Mouse (Mus musculus): ENCODE results near the gene Abcb10. TPM values are rescaled to one million over a fixed set of nuclear protein-coding genes. Genes with fewer than 3 reads are reported as not detected.

Gene Abcb10
- polyA plus RNA-seq, 1 experiment from 2014 or later = 16.0 TPM

DNA sequence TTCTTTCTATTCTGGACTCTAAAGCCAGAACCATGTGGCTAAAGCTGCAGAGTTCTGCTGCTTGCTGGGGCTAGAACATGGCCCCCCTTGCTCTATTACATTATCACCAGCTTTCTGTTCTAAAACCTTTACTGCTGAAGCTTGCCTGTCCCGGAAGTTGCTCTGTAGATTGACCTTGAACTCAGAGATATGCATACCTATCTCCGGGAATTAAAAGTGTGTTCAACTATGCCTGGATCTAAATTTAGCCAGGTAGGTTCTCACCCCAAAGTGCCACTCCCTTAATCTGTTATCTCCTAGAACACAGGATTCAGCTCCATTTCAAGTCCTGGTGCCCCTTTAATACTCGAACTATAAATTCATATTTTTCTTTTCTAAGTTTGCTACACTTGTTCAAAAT lies 28.7 kb upstream of the Abcb10 start:
- Histone ChIP-seq H3K27ac (ENCODE audit: low read length) (no peak overlapping the region), H3K36me3 (ENCODE audit: insufficient read depth, low read length) (peaks cover 31% of the 10 kb centered on the region), H3K4me1 (ENCODE audit: insufficient read depth, low read length) (no peaks in the 10 kb centered on the region), H3K27me3 (ENCODE audit: insufficient read depth, low read length) (no peaks in the 10 kb centered on the region), H3K4me3 (ENCODE audit: low read length) (no peak overlapping the region), H3K4me2 (replicated peaks; ENCODE audit: low read depth, low read length) (no peak overlapping the region), H3K9ac (replicated peaks; ENCODE audit: low read length) (no peak overlapping the region), H3K9me3 (ENCODE audit: low read length) (no peaks in the 10 kb centered on the region)
- WGBS = 82% methylated on average over 3 of the region's 3 CpGs
- ATAC-seq (ENCODE audit: low FRiP score, low TSS enrichment) = no peak

DNA sequence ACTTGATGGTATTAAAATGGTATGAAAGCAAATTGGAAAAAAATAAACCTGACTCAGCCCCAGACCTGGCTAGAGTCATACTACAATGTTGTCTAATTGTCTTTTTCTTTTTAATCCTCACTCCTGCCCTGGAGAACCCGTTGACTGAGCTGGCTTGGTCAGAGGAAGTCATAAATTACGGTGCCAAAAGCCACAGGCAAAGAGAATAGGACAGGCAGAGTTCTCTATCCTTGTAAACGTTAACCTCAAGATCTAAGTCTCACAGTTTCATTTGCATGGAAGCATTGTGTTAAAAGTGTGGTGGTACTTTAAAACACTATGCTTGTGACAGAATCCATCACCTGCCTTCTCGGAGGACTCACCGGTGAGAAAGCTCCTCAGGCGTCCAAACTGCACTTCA lies 24.9 kb upstream of the Abcb10 start:
- Histone ChIP-seq H3K27me3 (ENCODE audit: insufficient read depth, low read length) (no peaks in the 10 kb centered on the region), H3K9ac (replicated peaks; ENCODE audit: low read length) (no peak overlapping the region), H3K4me3 (ENCODE audit: low read length) (no peak overlapping the region), H3K36me3 (ENCODE audit: insufficient read depth, low read length) (peaks cover 51% of the 10 kb centered on the region), H3K4me1 (ENCODE audit: insufficient read depth, low read length) (no peaks in the 10 kb centered on the region), H3K9me3 (ENCODE audit: low read length) (no peaks in the 10 kb centered on the region), H3K27ac (ENCODE audit: low read length) (no peak overlapping the region), H3K4me2 (replicated peaks; ENCODE audit: low read depth, low read length) (no peak overlapping the region)
- ATAC-seq (ENCODE audit: low FRiP score, low TSS enrichment) = no peak
- WGBS = 48% methylated on average over 6 of the region's 6 CpGs

GRCm38 (mm10) chr8:124002546-124003108 lies 19.7 kb upstream of the Abcb10 start:
- H3K9me3 ChIP-seq (ENCODE audit: low read length) = no peaks in the 10 kb centered on the region
- no peak overlapping the region for H3K9ac ChIP-seq (replicated peaks; ENCODE audit: low read length)
- H3K4me3 ChIP-seq (ENCODE audit: low read length) = no peak overlapping the region
- H3K4me1 ChIP-seq (ENCODE audit: insufficient read depth, low read length) = no peaks in the 10 kb centered on the region
- WGBS = 77% methylated on average over 10 of the region's 10 CpGs
- no peak overlapping the region for H3K4me2 ChIP-seq (replicated peaks; ENCODE audit: low read depth, low read length)
- ATAC-seq (ENCODE audit: low FRiP score, low TSS enrichment) = no peak
- H3K27me3 ChIP-seq (ENCODE audit: insufficient read depth, low read length) = no peaks in the 10 kb centered on the region
- H3K36me3 ChIP-seq (ENCODE audit: insufficient read depth, low read length) = peaks cover 50% of the 10 kb centered on the region
- H3K27ac ChIP-seq (ENCODE audit: low read length) = no peak overlapping the region

DNA sequence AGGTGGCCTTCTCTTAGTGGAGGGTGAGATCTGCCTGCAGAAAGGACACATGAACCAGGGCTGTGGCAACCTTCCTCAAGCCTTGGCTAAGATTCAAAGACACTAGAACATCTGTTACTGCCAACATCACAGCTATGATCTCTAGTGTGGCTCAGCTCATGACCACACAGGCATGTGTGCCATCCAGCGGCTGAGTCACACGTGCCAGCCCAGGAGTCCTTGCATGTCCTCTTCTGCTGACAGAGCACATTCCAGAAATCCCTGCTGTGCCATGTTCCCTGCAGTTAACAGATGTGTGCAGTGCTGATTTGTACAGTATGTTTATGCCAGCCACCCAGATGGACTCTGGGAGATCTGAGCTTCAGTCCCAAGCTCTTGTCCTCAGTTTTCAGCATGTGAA lies 16.6 kb upstream of the Abcb10 start:
- Histone ChIP-seq H3K9me3 (ENCODE audit: low read length) (no peaks in the 10 kb centered on the region), H3K36me3 (ENCODE audit: insufficient read depth, low read length) (peaks cover 32% of the 10 kb centered on the region), H3K27ac (ENCODE audit: low read length) (no peak overlapping the region), H3K4me1 (ENCODE audit: insufficient read depth, low read length) (no peaks in the 10 kb centered on the region), H3K4me2 (replicated peaks; ENCODE audit: low read depth, low read length) (no peak overlapping the region), H3K27me3 (ENCODE audit: insufficient read depth, low read length) (no peaks in the 10 kb centered on the region), H3K9ac (replicated peaks; ENCODE audit: low read length) (no peak overlapping the region), H3K4me3 (ENCODE audit: low read length) (no peak overlapping the region)
- ATAC-seq (ENCODE audit: low FRiP score, low TSS enrichment) = no peak
- 79% methylated on average over 2 of the region's 2 CpGs for WGBS

DNA sequence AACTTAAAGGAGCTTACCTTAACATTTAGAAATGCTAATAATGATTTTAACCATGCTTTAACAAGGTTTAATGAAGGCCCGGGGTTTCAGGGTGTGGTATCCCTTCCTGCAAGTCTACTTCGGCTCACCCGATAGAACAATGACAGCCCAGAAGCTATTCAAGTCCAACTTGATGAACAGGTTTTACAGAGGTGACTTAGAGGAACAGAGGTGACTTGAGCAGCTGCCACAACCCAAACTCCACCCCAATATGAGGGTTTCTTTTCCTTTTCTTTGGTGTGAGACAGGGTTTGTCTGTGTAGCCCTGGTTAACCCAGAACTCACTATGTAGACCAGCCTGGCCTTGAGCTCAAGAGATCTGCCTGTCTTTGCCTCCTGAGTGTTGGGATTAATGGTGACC lies 11.1 kb upstream of the Abcb10 start:
- 78% methylated on average over 3 of the region's 3 CpGs for WGBS
- Histone ChIP-seq H3K27ac (ENCODE audit: low read length) (peak overlapping the region; percentile 40; the same call in 1 of the 2 replicates), H3K4me1 (ENCODE audit: insufficient read depth, low read length) (no peaks in the 10 kb centered on the region), H3K36me3 (ENCODE audit: insufficient read depth, low read length) (peaks cover 11% of the 10 kb centered on the region), H3K9ac (replicated peaks; ENCODE audit: low read length) (no peak overlapping the region), H3K9me3 (ENCODE audit: low read length) (no peaks in the 10 kb centered on the region), H3K4me3 (ENCODE audit: low read length) (no peak overlapping the region), H3K4me2 (replicated peaks; ENCODE audit: low read depth, low read length) (no peak overlapping the region), H3K27me3 (ENCODE audit: insufficient read depth, low read length) (no peaks in the 10 kb centered on the region)
- no peak for ATAC-seq (ENCODE audit: low FRiP score, low TSS enrichment)

GRCm38 (mm10) chr8:123993597-123993996 lies 10.7 kb upstream of the Abcb10 start:
- H3K9me3 ChIP-seq (ENCODE audit: low read length) = no peaks in the 10 kb centered on the region
- ATAC-seq (ENCODE audit: low FRiP score, low TSS enrichment) = no peak
- no peak overlapping the region for H3K4me3 ChIP-seq (ENCODE audit: low read length)
- H3K27ac ChIP-seq (ENCODE audit: low read length) = peak overlapping the region; percentile 40; the same call in 1 of the 2 replicates
- no peak overlapping the region for H3K9ac ChIP-seq (replicated peaks; ENCODE audit: low read length)
- H3K27me3 ChIP-seq (ENCODE audit: insufficient read depth, low read length) = no peaks in the 10 kb centered on the region
- H3K4me2 ChIP-seq (replicated peaks; ENCODE audit: low read depth, low read length) = no peak overlapping the region
- no peaks in the 10 kb centered on the region for H3K4me1 ChIP-seq (ENCODE audit: insufficient read depth, low read length)
- 87% methylated on average over 5 of the region's 5 CpGs for WGBS
- H3K36me3 ChIP-seq (ENCODE audit: insufficient read depth, low read length) = peaks cover 8% of the 10 kb centered on the region

DNA sequence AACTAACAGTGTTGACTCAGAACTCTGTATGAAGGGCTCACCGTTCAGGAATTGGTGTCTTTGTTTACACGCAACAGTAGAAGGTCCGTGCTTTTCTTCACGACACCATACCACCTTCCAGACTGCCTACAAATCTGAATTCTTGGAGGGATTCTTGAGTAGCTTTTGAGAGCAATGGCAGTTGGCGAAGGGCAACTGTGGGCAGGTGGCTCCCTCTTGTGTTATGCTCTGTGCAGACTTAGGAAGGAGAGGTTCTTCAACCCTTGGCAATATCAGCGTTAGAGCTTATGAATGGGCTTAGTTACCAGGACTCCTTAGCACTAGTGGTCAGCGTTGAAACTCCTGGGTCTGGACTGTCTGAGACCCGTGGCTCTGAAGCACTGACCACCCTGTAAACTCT lies 9.7 kb upstream of the Abcb10 start:
- Histone ChIP-seq H3K27ac (ENCODE audit: low read length) (no peak overlapping the region), H3K9ac (replicated peaks; ENCODE audit: low read length) (no peak overlapping the region), H3K9me3 (ENCODE audit: low read length) (no peaks in the 10 kb centered on the region), H3K36me3 (ENCODE audit: insufficient read depth, low read length) (peaks cover 8% of the 10 kb centered on the region), H3K4me2 (replicated peaks; ENCODE audit: low read depth, low read length) (no peak overlapping the region), H3K4me1 (ENCODE audit: insufficient read depth, low read length) (no peaks in the 10 kb centered on the region), H3K4me3 (ENCODE audit: low read length) (no peak overlapping the region), H3K27me3 (ENCODE audit: insufficient read depth, low read length) (no peaks in the 10 kb centered on the region)
- ATAC-seq (ENCODE audit: low FRiP score, low TSS enrichment) = no peak
- WGBS = 90% methylated on average over 8 of the region's 8 CpGs

DNA sequence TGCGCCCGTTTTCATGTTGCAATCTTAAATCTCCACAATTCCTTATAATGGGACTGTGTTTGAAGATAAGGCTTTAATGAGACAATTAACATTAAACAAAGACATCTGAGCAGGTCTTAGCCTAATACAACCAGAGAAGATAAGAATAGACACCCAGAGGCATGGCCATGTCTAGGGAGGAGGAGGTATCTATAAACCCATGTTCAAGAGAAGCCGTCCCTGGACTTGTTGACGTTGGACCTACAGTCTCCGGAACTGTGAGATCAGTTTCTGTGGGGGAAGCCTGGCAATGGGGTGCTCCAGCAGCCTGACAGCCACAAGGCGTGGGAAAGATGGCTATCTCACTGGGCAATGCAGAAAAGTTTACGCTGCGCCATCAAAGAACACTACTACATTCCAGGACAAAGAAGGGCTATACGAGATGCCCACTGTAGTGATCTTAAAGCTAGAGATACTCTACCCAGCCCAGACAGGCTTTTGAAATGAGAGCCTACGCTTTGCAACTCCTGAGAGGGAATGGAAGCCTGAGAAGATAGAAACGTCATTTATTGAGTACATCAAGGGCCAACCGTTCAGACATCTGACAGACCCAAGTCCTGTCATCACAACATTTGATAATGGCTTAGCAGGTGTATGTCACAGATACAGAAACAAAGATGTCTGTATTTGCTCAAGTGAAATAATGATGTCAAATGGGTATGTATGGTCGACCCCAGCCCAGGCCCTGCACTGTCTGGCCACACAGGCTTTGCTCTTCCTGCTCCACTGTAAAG lies 7.5 kb upstream of the Abcb10 start:
- Histone ChIP-seq H3K4me1 (ENCODE audit: insufficient read depth, low read length) (no peaks in the 10 kb centered on the region), H3K4me3 (ENCODE audit: low read length) (no peak overlapping the region), H3K9ac (replicated peaks; ENCODE audit: low read length) (no peak overlapping the region), H3K4me2 (replicated peaks; ENCODE audit: low read depth, low read length) (no peak overlapping the region), H3K27ac (ENCODE audit: low read length) (no peak overlapping the region), H3K9me3 (ENCODE audit: low read length) (no peaks in the 10 kb centered on the region), H3K36me3 (ENCODE audit: insufficient read depth, low read length) (peaks cover 6% of the 10 kb centered on the region; the same call in 1 of the 2 replicates), H3K27me3 (ENCODE audit: insufficient read depth, low read length) (no peaks in the 10 kb centered on the region)
- WGBS = 81% methylated on average over 13 of the region's 13 CpGs
- ATAC-seq (ENCODE audit: low FRiP score, low TSS enrichment) = no peak

DNA sequence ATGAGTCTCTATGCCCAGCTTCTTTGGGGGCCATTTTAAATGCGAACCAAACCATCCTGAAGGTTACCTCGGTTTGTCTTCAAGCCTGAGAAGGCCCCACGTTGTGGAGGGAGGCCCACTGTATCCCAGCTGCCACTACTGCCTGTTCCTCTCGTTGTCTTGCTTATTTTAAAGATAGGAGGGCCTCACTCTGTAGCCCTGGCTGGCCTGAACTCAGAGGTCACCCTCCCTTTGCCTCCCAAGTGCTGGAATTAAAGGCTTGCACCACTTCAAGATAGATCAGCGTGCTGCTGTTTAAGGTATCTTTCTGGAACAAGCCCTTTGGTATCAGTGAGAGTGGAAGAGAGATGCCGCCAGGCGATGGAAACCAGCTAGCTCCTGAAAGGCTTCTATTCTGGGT lies 6.2 kb upstream of the Abcb10 start:
- Histone ChIP-seq H3K4me1 (ENCODE audit: insufficient read depth, low read length) (no peaks in the 10 kb centered on the region), H3K27ac (ENCODE audit: low read length) (no peak overlapping the region), H3K4me2 (replicated peaks; ENCODE audit: low read depth, low read length) (no peak overlapping the region), H3K36me3 (ENCODE audit: insufficient read depth, low read length) (peaks cover 6% of the 10 kb centered on the region; the same call in 1 of the 2 replicates), H3K9ac (replicated peaks; ENCODE audit: low read length) (no peak overlapping the region), H3K4me3 (ENCODE audit: low read length) (no peak overlapping the region), H3K9me3 (ENCODE audit: low read length) (no peaks in the 10 kb centered on the region), H3K27me3 (ENCODE audit: insufficient read depth, low read length) (no peaks in the 10 kb centered on the region)
- ATAC-seq (ENCODE audit: low FRiP score, low TSS enrichment) = no peak
- 73% methylated on average over 7 of the region's 7 CpGs for WGBS

GRCm38 (mm10) chr8:123988605-123989038 lies 5.7 kb upstream of the Abcb10 start:
- no peak overlapping the region for H3K9ac ChIP-seq (replicated peaks; ENCODE audit: low read length)
- WGBS = 68% methylated on average over 6 of the region's 6 CpGs
- no peak for ATAC-seq (ENCODE audit: low FRiP score, low TSS enrichment)

More at GRCm38 (mm10) chr8:123988605-123989038, 5.7 kb upstream of the Abcb10 start:
- Histone ChIP-seq H3K36me3 (ENCODE audit: insufficient read depth, low read length) (peaks cover 5% of the 10 kb centered on the region; the same call in 1 of the 2 replicates), H3K4me2 (replicated peaks; ENCODE audit: low read depth, low read length) (no peak overlapping the region), H3K4me3 (ENCODE audit: low read length) (no peak overlapping the region), H3K27me3 (ENCODE audit: insufficient read depth, low read length) (no peaks in the 10 kb centered on the region), H3K9me3 (ENCODE audit: low read length) (no peaks in the 10 kb centered on the region), H3K4me1 (ENCODE audit: insufficient read depth, low read length) (peaks cover under 1% of the 10 kb centered on the region; the same call in 1 of the 2 replicates), H3K27ac (ENCODE audit: low read length) (no peak overlapping the region)

Data from kidney, embryonic 16.5 days (tissue).